Comparison of ENCODE assay signal across 18 mouse cellular contexts in genomic region chr17:80091879-80092549, GRCm38 (mm10). TPM values are rescaled to one million over a fixed set of nuclear protein-coding genes. Genes with fewer than 3 reads are reported as not detected.
DNase-seq lines count a peak whose midpoint lies in the region; ATAC-seq and TF ChIP-seq lines count a peak whose summit lies in the region.
"Had no signal": no experiment of that assay in that cellular context is flagged by ENCODE, and none has a peak within 500 bp of the region (broad histone marks: within the 10 kb centered on the region; RNA-seq: fewer than 3 reads in every experiment).

No protein-coding gene starts in this region.

- no peaks in the 10 kb centered on the region for H3K9me3 ChIP-seq in ES-E14 (ENCODE audit: control insufficient read depth, insufficient read depth, low read depth, low read length)
- no peaks in the 10 kb centered on the region for H3K9me3 ChIP-seq in intestine, embryonic 16.5 days (ENCODE audit: control insufficient read depth, low read length)
- H3K9me3 ChIP-seq: forebrain, embryonic 15.5 days; heart, embryonic 10.5 days; limb, embryonic 12.5 days had no signal

- no peaks in the 10 kb centered on the region for H3K36me3 ChIP-seq in ES-E14 (ENCODE audit: control insufficient read depth, insufficient read depth, low read length, poor library complexity, severe bottlenecking)
- H3K36me3 ChIP-seq in intestine, embryonic 16.5 days (ENCODE audit: control insufficient read depth, insufficient read depth, low read length) = no peaks in the 10 kb centered on the region
- H3K36me3 ChIP-seq: forebrain, embryonic 15.5 days; heart, embryonic 10.5 days; limb, embryonic 12.5 days had no signal

- no peak overlapping the region for H3K4me2 ChIP-seq in intestine, embryonic 16.5 days (ENCODE audit: low read depth, low read length)
- H3K4me2 ChIP-seq: forebrain, embryonic 15.5 days; limb, embryonic 12.5 days; midbrain, embryonic 11.5 days had no signal

- in situ Hi-C loops in ES-E14 (cut with MboI; ENCODE audit: low sequenced_read_pairs in 2 of 2, unreplicated experiment in 2 of 2) = no loop called here

- no peak overlapping the region for H3K4me3 ChIP-seq in ES-E14 (ENCODE audit: insufficient read depth in 1 of 2, low read depth in 1 of 2, low read length in 2 of 2, poor library complexity in 1 of 2, severe bottlenecking in 1 of 2)
- H3K4me3 ChIP-seq in intestine, embryonic 16.5 days (ENCODE audit: low read length) = no peak overlapping the region
- H3K4me3 ChIP-seq: forebrain, embryonic 15.5 days; heart, embryonic 10.5 days; limb, embryonic 12.5 days had no signal

- H3K27ac ChIP-seq in ES-E14 (ENCODE audit: insufficient read depth, low read depth, low read length, poor library complexity, severe bottlenecking) = no peak overlapping the region
- no peak overlapping the region for H3K27ac ChIP-seq in intestine, embryonic 16.5 days (ENCODE audit: low read length)
- H3K27ac ChIP-seq: forebrain, embryonic 15.5 days; heart, embryonic 10.5 days; limb, embryonic 12.5 days had no signal

- peak; percentile 24 for DNase-seq in adrenal gland, postnatal 14 days
- DNase-seq in adrenal gland, adult 18-20 months (ENCODE audit: low spot score in 2 of 2) = no peak
- DNase-seq in A20 (ENCODE audit: low read depth, low spot score) = peak; percentile 15
- DNase-seq in ES-E14 (ENCODE audit: low read depth, low spot score) = peak; percentile 20
- no peak for DNase-seq in cerebellum, postnatal 36 days
- DNase-seq: cerebellum, adult 8-10 months; heart, postnatal 10 days; kidney, adult 9 months; lung, adult 2 months; lung, postnatal 36 days; thymus, postnatal 4 days had no signal

- ATAC-seq in inflammation-experienced regulatory T-cells, adult 6 months = peak; percentile 40
- ATAC-seq in frontal cortex, adult (ENCODE audit: low TSS enrichment) = no peak
- ATAC-seq in intestine, embryonic 16.5 days = no peak
- ATAC-seq: forebrain, embryonic 15.5 days had no signal

- H3K9ac ChIP-seq in ES-E14 (ENCODE audit: insufficient read depth, low read depth, low read length, poor library complexity, severe bottlenecking) = no peak overlapping the region
- H3K9ac ChIP-seq in intestine, embryonic 16.5 days (ENCODE audit: low read depth, low read length) = no peak overlapping the region
- H3K9ac ChIP-seq: forebrain, embryonic 15.5 days; limb, embryonic 12.5 days had no signal

- peaks cover 0 to 5% of the 10 kb centered on the region in 2 experiments; a peak in 1 of 4 replicates for H3K4me1 ChIP-seq in ES-E14 (ENCODE audit: control insufficient read depth in 2 of 2, insufficient read depth in 2 of 2, low read length in 2 of 2, poor library complexity in 1 of 2)
- no peaks in the 10 kb centered on the region; the same call in 1 of the 2 replicates for H3K4me1 ChIP-seq in intestine, embryonic 16.5 days (ENCODE audit: control insufficient read depth, insufficient read depth, low read length)

- 42% methylated on average over 6 of the region's 6 CpGs for WGBS in intestine, embryonic 16.5 days

- H3K27me3 ChIP-seq in intestine, embryonic 16.5 days (replicated peaks; ENCODE audit: control insufficient read depth, insufficient read depth, low read length) = no peaks in the 10 kb centered on the region
- H3K27me3 ChIP-seq: forebrain, embryonic 15.5 days; limb, embryonic 12.5 days had no signal

TF ChIP-seq in ES-E14, 5 proteins besides CTCF, POLR2A, EP300 and RAD21:
- peak; percentile 82 for TF ChIP-seq MAFK (IDR thresholded peaks at IDR 0.05; ENCODE audit: insufficient read depth, low read depth, low read length)
- peak; percentile 65 for TF ChIP-seq ZNF384 (IDR thresholded peaks at IDR 0.05; ENCODE audit: low read depth, low read length)
- TF ChIP-seq CHD2 (IDR thresholded peaks at IDR 0.05; ENCODE audit: low read depth, low read length) = no peak

RNA-seq across cellular contexts. Expression of gene Hnrnpll, which starts 29.9 kb away (rescaled TPM):
- total RNA-seq in adrenal gland, postnatal 14 days (2021) = 50.6 and 54.1 TPM in 2 replicates
- total RNA-seq in adrenal gland, adult 18-20 months (2021) = 10 to 100 TPM; 36.3 to 48.5 TPM
- total RNA-seq in ES-E14 (2012; rRNA removed) = 36.4 and 40.9 TPM in 2 replicates
- 10 to 100 TPM; 30.8 to 34.3 (median 33.4) TPM for polyA plus RNA-seq in inflammation-experienced regulatory T-cells, adult 6 months (2017; shearing (Covaris generic))
- polyA plus RNA-seq in intestine, embryonic 16.5 days (2015; fragmentation: Nextera tagmentation; extraction: Ambion mirVana) = 34.8 and 37.3 TPM in 2 replicates

RNA-seq across cellular contexts. Expression of gene Galm, which starts 35.3 kb away (rescaled TPM):
- 21.6 and 27.1 TPM in 2 replicates for total RNA-seq in adrenal gland, postnatal 14 days (2021)
- total RNA-seq in adrenal gland, adult 18-20 months (2021) = 10 to 100 TPM; 17.7 to 22.6 TPM
- 4.0 and 5.3 TPM in 2 replicates for total RNA-seq in ES-E14 (2012; rRNA removed)
- 10 to 100 TPM; 36.2 to 50.6 (median 42.1) TPM for polyA plus RNA-seq in inflammation-experienced regulatory T-cells, adult 6 months (2017; shearing (Covaris generic))
- 101 and 113 TPM in 2 replicates for polyA plus RNA-seq in intestine, embryonic 16.5 days (2015; fragmentation: Nextera tagmentation; extraction: Ambion mirVana)

Comparison
In these comparisons a context has a peak if more than half of its experiments do, and no peak if none do; other contexts are left out.
1. DNase-seq: peak in adrenal gland, postnatal 14 days (single experiment), A20 (single experiment) and ES-E14 (single experiment); none in adrenal gland, adult 18-20 months (0 of 2) and cerebellum, postnatal 36 days (0 of 2).